Mouse (Mus musculus): ENCODE measurements around the gene Haus7.
"Not testable (repeated sequence)": the region's sequence is repeated elsewhere in the genome, so short reads cannot be mapped to it uniquely, and the experiment has no call there.

Haus7 gene

GRCm38 (mm10) chrX:73467446-73468241, 8.8 kb upstream of the Haus7 start:
- DNase-seq (ENCODE audit: low read depth, low spot score), result peak; percentile 63

GRCm38 (mm10) chrX:73465483-73466186, 6.8 kb upstream of the Haus7 start:
- DNase-seq (ENCODE audit: low read depth, low spot score), result no peak

- DNase-seq (ENCODE audit: low read depth, low spot score), result no peak
Measured at GRCm38 (mm10) chrX:73460792-73461191, 1.9 kb upstream of the Haus7 start.

GRCm38 (mm10) chrX:73451949-73452348, 6.9 kb downstream of the Haus7 start:
- DNase-seq (ENCODE audit: low read depth, low spot score), result peak; percentile 47

- DNase-seq (ENCODE audit: low read depth, low spot score), result no peak
Measured at GRCm38 (mm10) chrX:73441428-73441827, 17.4 kb downstream of the Haus7 start.

GRCm38 (mm10) chrX:73435252-73435651, 23.6 kb downstream of the Haus7 start, which contains the start of gene Trex2:
TSS of gene Trex2 (minus strand) at chrX:73435344.
- no peak for DNase-seq (ENCODE audit: low read depth, low spot score)

- DNase-seq (ENCODE audit: low read depth, low spot score), result no peak
Measured at GRCm38 (mm10) chrX:73432850-73433249, 26.0 kb downstream of the Haus7 start.

- DNase-seq (ENCODE audit: low read depth, low spot score), result no peak
Measured at GRCm38 (mm10) chrX:73430036-73430435, 28.8 kb downstream of the Haus7 start.

- DNase-seq (ENCODE audit: low read depth, low spot score), result no peak
Measured at GRCm38 (mm10) chrX:73412767-73413166, 46.1 kb downstream of the Haus7 start.

- no peak for DNase-seq (ENCODE audit: low read depth, low spot score)
Measured at GRCm38 (mm10) chrX:73410880-73411517, 47.8 kb downstream of the Haus7 start, which contains the start of gene Zfp92. TSS of gene Zfp92 (plus strand) at chrX:73411096.

GRCm38 (mm10) chrX:73401616-73402015, 57.2 kb downstream of the Haus7 start:
- no peak for DNase-seq (ENCODE audit: low read depth, low spot score)

GRCm38 (mm10) chrX:73400951-73401350, 57.9 kb downstream of the Haus7 start:
- DNase-seq (ENCODE audit: low read depth, low spot score), result no peak

GRCm38 (mm10) chrX:73398636-73399035, 60.2 kb downstream of the Haus7 start, which contains the start of gene Gm18336:
TSS of gene Gm18336 (minus strand) at chrX:73398736.
- DNase-seq (ENCODE audit: low read depth, low spot score), result not testable (repeated sequence)

GRCm38 (mm10) chrX:73396446-73396845, 62.4 kb downstream of the Haus7 start:
- no peak for DNase-seq (ENCODE audit: low read depth, low spot score)

- DNase-seq (ENCODE audit: low read depth, low spot score), result no peak
Measured at GRCm38 (mm10) chrX:73391481-73391880, 67.4 kb downstream of the Haus7 start.
